Mouse (Mus musculus) midbrain, postnatal 0 days (tissue): ENCODE measurements at regions not wholly inside any gene's neighbourhood (a gene's known extent, or its start where the extent isn't known, plus 50 kb on each side); places are given as distances from the start of the nearest gene placed in this dataset.

ENCODE experiments used
- ATAC-seq: fragments of 200-750 bp; cut with Nextera tagmentation; 2 replicates; pipeline ENCODE4 v1.8.0; 2017; ENCODE audit warnings: moderate number of reproducible peaks, mild to moderate bottlenecking, moderate TSS enrichment, moderate library complexity; ENCODE audit not compliant: low FRiP score
- DNase-seq: peaks from one replicate; pipeline ENCODE4 v3.0.0-alpha.2; 2015; ENCODE audit warnings: low spot score
- H3K27ac ChIP-seq: fragments of 300-500 bp; sonication (generic); 2 replicates; pipeline ENCODE4 v1.5.1; 2014; ENCODE audit warnings: low read depth, mild to moderate bottlenecking, low read length, mixed read lengths
- H3K27me3 ChIP-seq: fragments of 300-500 bp; sonication (generic); 2 replicates; pipeline ENCODE4 v1.6.1; 2014; ENCODE audit warnings: low read length, control low read depth, mixed read lengths; ENCODE audit not compliant: insufficient read depth
- H3K36me3 ChIP-seq: fragments of 300-500 bp; sonication (generic); 2 replicates; pipeline ENCODE4 v1.6.1; 2014; ENCODE audit warnings: low read length, control low read depth, mixed read lengths; ENCODE audit not compliant: insufficient read depth
- H3K4me1 ChIP-seq: fragments of 300-500 bp; sonication (generic); 2 replicates; pipeline ENCODE4 v1.6.1; 2014; ENCODE audit warnings: mild to moderate bottlenecking, control low read depth, antibody characterized with exemption, low read length, mixed read lengths; ENCODE audit not compliant: insufficient read depth
- H3K4me2 ChIP-seq: fragments of 300-500 bp; sonication (generic); 2 replicates; pipeline ENCODE4 v1.6.1; 2014; ENCODE audit warnings: low read depth, mild to moderate bottlenecking, low read length, mixed read lengths; ENCODE audit not compliant: poor library complexity, severe bottlenecking
- H3K4me3 ChIP-seq: fragments of 300-500 bp; sonication (generic); 2 replicates; pipeline ENCODE4 v1.5.1; 2014; ENCODE audit warnings: low read depth, mild to moderate bottlenecking, low read length, moderate library complexity
- H3K9ac ChIP-seq: fragments of 300-500 bp; sonication (generic); replicated peaks from 2 replicates; pipeline ENCODE4 v1.6.1; 2014; ENCODE audit warnings: mild to moderate bottlenecking, low read length, moderate library complexity, mixed read lengths; ENCODE audit not compliant: poor library complexity, severe bottlenecking
- H3K9me3 ChIP-seq: fragments of 300-500 bp; sonication (generic); 2 replicates; pipeline ENCODE4 v1.6.1; 2016; ENCODE audit warnings: low read length, control low read depth
- CTCF ChIP-seq: IDR thresholded peaks from 2 replicates; pipeline ENCODE4 v1.5.1; 2016; ENCODE audit warnings: antibody characterized with exemption, mild to moderate bottlenecking
- WGBS: fragments of 180-500 bp; shearing (Covaris S2); extraction: QIAGEN DNeasy Blood & Tissue Kit; methylation state at CpG from one replicate; pipeline ENCODE4 v1.1.7; 2014; 5-methylcytosine and 5-hydroxymethylcytosine counted together

DNA sequence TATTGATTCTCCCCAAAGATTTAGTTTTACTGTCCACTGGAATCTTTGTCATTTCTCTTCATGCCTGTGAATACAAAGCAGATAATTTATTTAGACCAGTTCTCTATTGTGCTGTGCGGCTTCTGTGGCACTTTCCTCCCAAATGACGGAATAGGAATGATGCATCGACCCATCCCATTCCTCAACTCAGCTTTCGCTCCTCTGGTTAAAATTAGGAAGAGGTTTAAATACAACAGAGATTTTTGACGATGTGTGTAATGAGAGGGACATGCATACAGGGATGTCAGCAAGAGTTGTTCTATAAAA lies 187.2 kb upstream of the Tsc22d2 start:
- Histone ChIP-seq H3K4me3 (no peak overlapping the region), H3K27me3 (no peaks in the 10 kb centered on the region), H3K9me3 (no peaks in the 10 kb centered on the region), H3K36me3 (no peaks in the 10 kb centered on the region), H3K4me2 (no peak overlapping the region), H3K4me1 (no peaks in the 10 kb centered on the region), H3K9ac (no peak overlapping the region), H3K27ac (no peak overlapping the region)
- 70% methylated on average over 5 of the region's 5 CpGs for WGBS
- ATAC-seq = no peak
- no peak for TF ChIP-seq CTCF
- DNase-seq = no peak

DNA sequence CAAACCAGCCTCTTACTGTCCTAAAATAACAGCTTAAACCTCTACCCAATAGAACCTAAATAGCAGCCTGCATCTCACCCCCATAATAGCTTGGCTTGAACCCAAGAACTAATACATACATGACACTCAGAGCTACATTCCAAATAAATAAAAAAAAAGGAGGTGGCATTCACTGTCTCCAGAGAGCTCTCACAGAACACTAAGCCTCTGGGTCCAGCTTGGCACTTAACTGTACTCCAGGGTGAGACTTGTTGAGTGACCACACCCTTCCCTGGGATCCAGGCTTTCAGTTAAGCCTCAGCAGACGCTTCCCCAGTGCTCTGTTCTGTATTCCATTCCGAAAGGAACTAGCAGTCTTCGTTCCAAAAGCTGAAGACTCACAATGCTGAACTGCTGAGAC lies 186.3 kb upstream of the Tsc22d2 start:
- TF ChIP-seq CTCF = no peak
- Histone ChIP-seq H3K27ac (no peak overlapping the region), H3K9ac (no peak overlapping the region), H3K4me1 (no peaks in the 10 kb centered on the region), H3K4me2 (no peak overlapping the region), H3K36me3 (no peaks in the 10 kb centered on the region), H3K4me3 (no peak overlapping the region), H3K9me3 (no peaks in the 10 kb centered on the region), H3K27me3 (no peaks in the 10 kb centered on the region)
- WGBS = 68% methylated on average over 3 of the region's 3 CpGs
- no peak for ATAC-seq
- DNase-seq = no peak

DNA sequence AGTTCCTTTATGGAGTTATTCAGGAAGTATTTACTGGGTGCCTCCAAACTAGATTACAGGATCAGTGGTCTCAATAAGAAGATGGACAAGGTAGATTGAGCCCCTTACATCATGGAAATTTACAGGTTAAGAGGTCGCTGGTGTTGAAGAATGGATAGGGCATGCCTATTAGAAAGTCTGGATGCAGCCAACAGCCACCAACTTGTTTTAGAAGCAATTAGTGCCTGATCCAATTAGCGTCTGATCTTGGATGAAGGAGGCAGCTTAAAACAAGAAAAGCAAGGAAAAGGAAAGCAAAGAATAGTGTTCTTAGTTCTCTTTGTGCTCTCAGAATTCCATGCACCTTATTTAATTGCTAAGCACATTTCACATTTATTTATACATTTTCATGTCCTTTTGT lies 182.8 kb upstream of the Tsc22d2 start:
- Histone ChIP-seq H3K4me3 (no peak overlapping the region), H3K27ac (no peak overlapping the region), H3K9ac (no peak overlapping the region), H3K4me1 (no peaks in the 10 kb centered on the region), H3K36me3 (no peaks in the 10 kb centered on the region), H3K27me3 (no peaks in the 10 kb centered on the region), H3K9me3 (no peaks in the 10 kb centered on the region), H3K4me2 (no peak overlapping the region)
- WGBS = 49% methylated on average over 2 of the region's 2 CpGs
- no peak for DNase-seq
- no peak for TF ChIP-seq CTCF
- no peak for ATAC-seq

DNA sequence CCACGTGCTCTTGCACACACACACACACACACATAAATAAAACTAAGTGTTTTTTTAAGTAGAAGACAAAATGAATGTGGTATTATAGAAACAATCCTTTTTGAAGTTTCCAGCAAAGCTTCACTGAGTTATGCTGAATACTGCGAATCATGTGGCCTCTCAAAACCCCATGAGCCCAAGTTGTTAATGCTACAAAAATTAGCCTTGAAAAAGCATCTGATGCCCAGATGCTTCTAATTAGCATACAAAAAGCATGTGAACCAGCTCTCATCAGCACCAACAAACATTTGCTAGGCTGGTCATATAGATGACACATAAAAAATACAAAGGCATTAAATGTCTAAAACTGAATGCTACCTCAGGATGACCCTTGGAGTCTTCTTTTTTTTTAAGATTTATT lies 181.2 kb upstream of the Tsc22d2 start:
- ATAC-seq = no peak
- Histone ChIP-seq H3K27ac (no peak overlapping the region), H3K36me3 (no peaks in the 10 kb centered on the region), H3K27me3 (no peaks in the 10 kb centered on the region), H3K9ac (no peak overlapping the region), H3K4me2 (no peak overlapping the region), H3K9me3 (no peaks in the 10 kb centered on the region), H3K4me3 (no peak overlapping the region), H3K4me1 (no peaks in the 10 kb centered on the region)
- WGBS = 69% methylated on average over 2 of the region's 2 CpGs
- TF ChIP-seq CTCF = no peak
- no peak for DNase-seq

DNA sequence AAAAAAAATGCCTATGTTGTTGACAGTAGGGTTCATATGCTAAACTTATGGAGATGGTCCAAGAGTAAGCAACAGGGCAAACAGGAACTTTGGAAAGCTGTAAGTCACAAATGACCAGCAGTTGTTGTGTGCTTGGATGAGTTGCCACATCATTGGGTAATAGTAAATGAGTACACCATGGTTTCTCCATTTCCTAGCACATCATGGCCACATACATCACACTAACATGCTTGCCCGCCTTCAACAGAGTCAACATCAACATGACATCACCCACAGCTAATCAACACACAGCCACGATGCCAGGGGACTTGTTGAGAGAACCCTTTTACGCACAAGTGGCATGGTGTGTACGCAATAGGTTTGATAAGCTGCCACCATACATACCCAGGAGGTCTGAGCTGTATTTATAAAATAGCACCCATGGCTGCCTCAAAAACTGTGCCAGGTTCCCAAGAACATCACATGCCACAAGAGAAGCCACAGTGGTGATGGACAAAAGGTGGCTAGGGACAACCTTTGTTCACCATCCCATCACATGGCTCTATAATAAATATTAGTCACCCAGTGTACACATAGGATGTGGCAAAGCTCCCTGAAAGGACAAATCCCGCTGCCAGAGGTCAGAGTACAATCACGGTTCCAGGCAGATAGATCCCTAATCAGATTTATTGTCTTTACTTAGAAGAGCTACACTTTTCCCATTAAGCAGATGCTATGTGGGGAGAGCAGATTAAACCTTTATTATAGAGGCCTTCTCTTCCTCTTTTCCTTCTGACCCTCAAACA lies 179.5 kb upstream of the Tsc22d2 start:
- 88% methylated on average over 6 of the region's 6 CpGs for WGBS
- no peak for TF ChIP-seq CTCF
- Histone ChIP-seq H3K4me3 (no peak overlapping the region), H3K4me2 (no peak overlapping the region), H3K4me1 (no peaks in the 10 kb centered on the region), H3K27ac (no peak overlapping the region), H3K9me3 (no peaks in the 10 kb centered on the region), H3K27me3 (no peaks in the 10 kb centered on the region), H3K36me3 (no peaks in the 10 kb centered on the region), H3K9ac (no peak overlapping the region)
- no peak for DNase-seq
- no peak for ATAC-seq

DNA sequence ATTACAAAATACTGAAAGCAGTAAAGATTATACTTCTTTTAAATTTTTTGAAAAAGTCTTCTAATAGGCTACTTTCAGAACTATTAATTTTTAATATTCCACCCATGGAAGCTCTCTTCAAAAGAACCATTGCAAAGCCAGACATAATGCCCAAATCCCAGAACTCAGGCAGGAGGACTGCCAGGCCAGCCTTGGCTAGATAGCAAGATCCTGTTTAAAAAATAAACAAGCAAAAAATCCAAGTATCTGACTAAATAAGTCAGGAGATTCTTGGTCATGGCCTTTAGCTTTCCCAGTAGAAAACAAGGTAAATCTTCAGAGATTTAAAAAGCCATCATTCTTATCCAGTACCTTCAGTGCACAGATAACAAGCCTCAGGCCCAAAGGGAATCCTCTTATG lies 176.4 kb upstream of the Tsc22d2 start:
- Histone ChIP-seq H3K27ac (no peak overlapping the region), H3K4me2 (no peak overlapping the region), H3K27me3 (no peaks in the 10 kb centered on the region), H3K9ac (no peak overlapping the region), H3K9me3 (no peaks in the 10 kb centered on the region), H3K36me3 (no peaks in the 10 kb centered on the region), H3K4me3 (no peak overlapping the region), H3K4me1 (no peaks in the 10 kb centered on the region)
- TF ChIP-seq CTCF = no peak
- ATAC-seq (no peak), DNase-seq (no peak)
